In genomic region chr11:96899449-96900306, GRCm38 (mm10) we compare ENCODE assay signal across 12 mouse cellular contexts. TPM values are rescaled to one million over a fixed set of nuclear protein-coding genes. Genes with fewer than 3 reads are reported as not detected.
A peak's percentile ranks its signal among the peaks of the same experiment; 100 is the strongest.
DNase-seq lines count a peak whose midpoint lies in the region; ATAC-seq and TF ChIP-seq lines count a peak whose summit lies in the region.
"Had no signal": no experiment of that assay in that cellular context is flagged by ENCODE, and none has a peak within 500 bp of the region (broad histone marks: within the 10 kb centered on the region; RNA-seq: fewer than 3 reads in every experiment).

No protein-coding gene starts in this region.

- no peaks in the 10 kb centered on the region for H3K36me3 ChIP-seq in midbrain, embryonic 10.5 days
- no peaks in the 10 kb centered on the region for H3K36me3 ChIP-seq in midbrain, postnatal 0 days (ENCODE audit: insufficient read depth, low read length)
- no peaks in the 10 kb centered on the region for H3K36me3 ChIP-seq in forebrain, embryonic 12.5 days (replicated peaks)
- no peaks in the 10 kb centered on the region for H3K36me3 ChIP-seq in midbrain, embryonic 12.5 days

- no peaks in the 10 kb centered on the region for H3K9me3 ChIP-seq in midbrain, embryonic 10.5 days (replicated peaks)
- H3K9me3 ChIP-seq in midbrain, postnatal 0 days (ENCODE audit: low read length) = no peaks in the 10 kb centered on the region
- H3K9me3 ChIP-seq in forebrain, embryonic 12.5 days = no peaks in the 10 kb centered on the region
- H3K9me3 ChIP-seq in midbrain, embryonic 12.5 days = no peaks in the 10 kb centered on the region

- WGBS in midbrain, embryonic 10.5 days = 21% methylated on average over 13 of the region's 13 CpGs
- WGBS in midbrain, postnatal 0 days = 33% methylated on average over 13 of the region's 13 CpGs
- 21% methylated on average over 13 of the region's 13 CpGs for WGBS in forebrain, embryonic 12.5 days
- WGBS in midbrain, embryonic 12.5 days = 22% methylated on average over 13 of the region's 13 CpGs
- 53% methylated on average over 13 of the region's 13 CpGs for WGBS in cerebellum, adult 2 months

- no peak for ATAC-seq in midbrain, postnatal 0 days (ENCODE audit: low FRiP score)
- ATAC-seq in forebrain, embryonic 12.5 days (ENCODE audit: low FRiP score) = peak; percentile 65
- ATAC-seq in midbrain, embryonic 12.5 days (ENCODE audit: low FRiP score, low read depth) = peak; percentile 86

- peak; percentile 98 for DNase-seq in midbrain, embryonic 10.5 days (ENCODE audit: low spot score)
- no peak for DNase-seq in midbrain, postnatal 0 days (ENCODE audit: low spot score)
- no peak for DNase-seq in cerebellum, adult 11 months
- no peak for DNase-seq in right cerebral cortex, adult 18-20 months
- DNase-seq in cerebellum, adult 2 months = no peak
- DNase-seq in right cerebral cortex, postnatal 25 days = no peak
- DNase-seq: liver had no signal

- H3K27me3 ChIP-seq in midbrain, embryonic 10.5 days (ENCODE audit: low read depth, poor library complexity, severe bottlenecking) = no peaks in the 10 kb centered on the region
- no peaks in the 10 kb centered on the region for H3K27me3 ChIP-seq in midbrain, postnatal 0 days (ENCODE audit: insufficient read depth, low read length)
- H3K27me3 ChIP-seq in forebrain, embryonic 12.5 days = no peaks in the 10 kb centered on the region
- no peaks in the 10 kb centered on the region for H3K27me3 ChIP-seq in midbrain, embryonic 12.5 days
- no peaks in the 10 kb centered on the region for H3K27me3 ChIP-seq in cerebellum, adult 2 months (ENCODE audit: control insufficient read depth, insufficient read depth, low read length)

- H3K4me3 ChIP-seq in midbrain, embryonic 10.5 days = peak overlapping the region; percentile 32; the same call in 1 of the 2 replicates
- no peak overlapping the region for H3K4me3 ChIP-seq in midbrain, postnatal 0 days (ENCODE audit: low read depth, low read length)
- H3K4me3 ChIP-seq in forebrain, embryonic 12.5 days (replicated peaks) = no peak overlapping the region
- no peak overlapping the region for H3K4me3 ChIP-seq in midbrain, embryonic 12.5 days
- H3K4me3 ChIP-seq in cerebellum, adult 2 months (replicated peaks; ENCODE audit: insufficient read depth, low read depth, low read length) = no peak overlapping the region

- peak overlapping the region; percentile 97 for H3K27ac ChIP-seq in midbrain, embryonic 10.5 days (replicated peaks)
- H3K27ac ChIP-seq in midbrain, postnatal 0 days (ENCODE audit: low read depth, low read length) = no peak overlapping the region
- peak overlapping the region; percentile 98 for H3K27ac ChIP-seq in forebrain, embryonic 12.5 days
- peak overlapping the region; percentile 97 for H3K27ac ChIP-seq in midbrain, embryonic 12.5 days (replicated peaks)
- H3K27ac ChIP-seq in cerebellum, adult 2 months (ENCODE audit: insufficient read depth, low read length) = no peak overlapping the region
- H3K27ac ChIP-seq: kidney, postnatal 0 days had no signal

- TF ChIP-seq POLR2A in cerebellum, adult 2 months (IDR thresholded peaks at IDR 0.05; ENCODE audit: borderline replicate concordance, insufficient read depth, low read length) = no peak

- no peak for TF ChIP-seq CTCF in midbrain, postnatal 0 days (IDR thresholded peaks at IDR 0.05)
- TF ChIP-seq CTCF in cerebellum, adult 2 months (IDR thresholded peaks at IDR 0.05; ENCODE audit: borderline replicate concordance, insufficient read depth, low read depth, low read length) = no peak

- no peak overlapping the region for H3K4me2 ChIP-seq in midbrain, postnatal 0 days (ENCODE audit: low read depth, low read length, poor library complexity, severe bottlenecking)
- H3K4me2 ChIP-seq in forebrain, embryonic 12.5 days = peak overlapping the region; percentile 41
- H3K4me2 ChIP-seq in midbrain, embryonic 12.5 days (replicated peaks) = peak overlapping the region; percentile 36

- H3K9ac ChIP-seq in midbrain, postnatal 0 days (replicated peaks; ENCODE audit: low read length, poor library complexity, severe bottlenecking) = no peak overlapping the region
- H3K9ac ChIP-seq in forebrain, embryonic 12.5 days = peak overlapping the region; percentile 51
- H3K9ac ChIP-seq in midbrain, embryonic 12.5 days (replicated peaks) = no peak overlapping the region; the same call in 1 of the 2 replicates

- peaks cover 84% of the 10 kb centered on the region for H3K4me1 ChIP-seq in midbrain, embryonic 10.5 days
- H3K4me1 ChIP-seq in midbrain, postnatal 0 days (ENCODE audit: insufficient read depth, low read length) = peaks cover 3% of the 10 kb centered on the region; the same call in 1 of the 2 replicates
- H3K4me1 ChIP-seq in forebrain, embryonic 12.5 days = peaks cover 80% of the 10 kb centered on the region
- peaks cover 81% of the 10 kb centered on the region for H3K4me1 ChIP-seq in midbrain, embryonic 12.5 days
- peaks cover 9% of the 10 kb centered on the region for H3K4me1 ChIP-seq in cerebellum, adult 2 months (ENCODE audit: control insufficient read depth, insufficient read depth, low read length)

RNA-seq across cellular contexts. Expression of gene Cdk5rap3, which starts 16.6 kb away (rescaled TPM):
- polyA plus RNA-seq in midbrain, embryonic 10.5 days (2016; fragmentation: Nextera tagmentation; extraction: Ambion mirVana) = 116 and 120 TPM in 2 replicates
- total RNA-seq in midbrain, postnatal 0 days (2014; rRNA removed) = 43.6 and 48.3 TPM in 2 replicates
- 83.9 and 85.1 TPM in 2 replicates for polyA plus RNA-seq in midbrain, postnatal 0 days (2015; fragmentation: Nextera tagmentation; extraction: Ambion mirVana)
- polyA plus RNA-seq in forebrain, embryonic 12.5 days (2016; fragmentation: Nextera tagmentation; extraction: Ambion mirVana) = 102 and 106 TPM in 2 replicates
- polyA plus RNA-seq in midbrain, embryonic 12.5 days (2016; fragmentation: Nextera tagmentation; extraction: Ambion mirVana) = 107 and 116 TPM in 2 replicates
- polyA plus RNA-seq in cerebellum, adult 2 months (2012; rRNA removed) = 40.7 and 41.2 TPM in 2 replicates

RNA-seq across cellular contexts. Expression of gene Prr15l, which starts 28.2 kb away (rescaled TPM):
- 0.04 and 0.05 TPM in 2 replicates for polyA plus RNA-seq in midbrain, embryonic 10.5 days (2016; fragmentation: Nextera tagmentation; extraction: Ambion mirVana)
- 0.27 TPM in 1 of 2 replicates, not detected in the other for total RNA-seq in midbrain, postnatal 0 days (2014; rRNA removed)
- polyA plus RNA-seq in midbrain, postnatal 0 days (2015; fragmentation: Nextera tagmentation; extraction: Ambion mirVana) = 0.51 and 0.56 TPM in 2 replicates
- polyA plus RNA-seq in forebrain, embryonic 12.5 days (2016; fragmentation: Nextera tagmentation; extraction: Ambion mirVana) = 0.58 and 0.60 TPM in 2 replicates
- 0.55 and 0.68 TPM in 2 replicates for polyA plus RNA-seq in midbrain, embryonic 12.5 days (2016; fragmentation: Nextera tagmentation; extraction: Ambion mirVana)
- polyA plus RNA-seq in cerebellum, adult 2 months (2012; rRNA removed) = not detected in 2 replicates
- total RNA-seq: common myeloid progenitor, adult 5-6 weeks; gastrocnemius, postnatal 4 days had no signal

RNA-seq across cellular contexts. Expression of gene Pnpo, which starts 44.1 kb away (rescaled TPM):
- polyA plus RNA-seq in midbrain, embryonic 10.5 days (2016; fragmentation: Nextera tagmentation; extraction: Ambion mirVana) = 28.2 and 32.1 TPM in 2 replicates
- total RNA-seq in midbrain, postnatal 0 days (2014; rRNA removed) = 26.9 and 28.6 TPM in 2 replicates
- polyA plus RNA-seq in midbrain, postnatal 0 days (2015; fragmentation: Nextera tagmentation; extraction: Ambion mirVana) = 36.8 and 37.4 TPM in 2 replicates
- 17.2 and 17.4 TPM in 2 replicates for polyA plus RNA-seq in forebrain, embryonic 12.5 days (2016; fragmentation: Nextera tagmentation; extraction: Ambion mirVana)
- polyA plus RNA-seq in midbrain, embryonic 12.5 days (2016; fragmentation: Nextera tagmentation; extraction: Ambion mirVana) = 14.6 and 16.4 TPM in 2 replicates
- polyA plus RNA-seq in cerebellum, adult 2 months (2012; rRNA removed) = 55.4 and 59.5 TPM in 2 replicates

RNA-seq across cellular contexts. Expression of gene Copz2, which starts 50.0 kb away (rescaled TPM):
- 44.9 and 46.1 TPM in 2 replicates for polyA plus RNA-seq in midbrain, embryonic 10.5 days (2016; fragmentation: Nextera tagmentation; extraction: Ambion mirVana)
- total RNA-seq in midbrain, postnatal 0 days (2014; rRNA removed) = 12.7 and 12.9 TPM in 2 replicates
- polyA plus RNA-seq in midbrain, postnatal 0 days (2015; fragmentation: Nextera tagmentation; extraction: Ambion mirVana) = 16.7 and 20.3 TPM in 2 replicates
- 22.9 and 27.8 TPM in 2 replicates for polyA plus RNA-seq in forebrain, embryonic 12.5 days (2016; fragmentation: Nextera tagmentation; extraction: Ambion mirVana)
- polyA plus RNA-seq in midbrain, embryonic 12.5 days (2016; fragmentation: Nextera tagmentation; extraction: Ambion mirVana) = 36.1 and 43.0 TPM in 2 replicates
- 9.5 and 10.9 TPM in 2 replicates for polyA plus RNA-seq in cerebellum, adult 2 months (2012; rRNA removed)

Comparison
In these comparisons a context has a peak if more than half of its experiments do, and no peak if none do; other contexts are left out.
1. H3K27ac ChIP-seq: peak in midbrain, embryonic 10.5 days (single experiment), forebrain, embryonic 12.5 days (single experiment) and midbrain, embryonic 12.5 days (single experiment); none in midbrain, postnatal 0 days (single experiment) and cerebellum, adult 2 months (single experiment).